Mouse (Mus musculus): ENCODE results near the gene Msh3.
"Not testable (repeated sequence)": the region's sequence is repeated elsewhere in the genome, so short reads cannot be mapped to it uniquely, and the experiment has no call there.

Gene Msh3

GRCm38 (mm10) chr13:92354456-92355271 lies at the start of gene Msh3, which contains the start of gene Dhfr:
Msh3 (minus strand) TSS chr13:92355003.
Dhfr (plus strand) TSS chr13:92354726.
- DNase-seq (ENCODE audit: low spot score), result peak; percentile 97

GRCm38 (mm10) chr13:92403496-92403895 lies 48.7 kb upstream of the Msh3 start:
- DNase-seq (ENCODE audit: low spot score), result no peak

DNA sequence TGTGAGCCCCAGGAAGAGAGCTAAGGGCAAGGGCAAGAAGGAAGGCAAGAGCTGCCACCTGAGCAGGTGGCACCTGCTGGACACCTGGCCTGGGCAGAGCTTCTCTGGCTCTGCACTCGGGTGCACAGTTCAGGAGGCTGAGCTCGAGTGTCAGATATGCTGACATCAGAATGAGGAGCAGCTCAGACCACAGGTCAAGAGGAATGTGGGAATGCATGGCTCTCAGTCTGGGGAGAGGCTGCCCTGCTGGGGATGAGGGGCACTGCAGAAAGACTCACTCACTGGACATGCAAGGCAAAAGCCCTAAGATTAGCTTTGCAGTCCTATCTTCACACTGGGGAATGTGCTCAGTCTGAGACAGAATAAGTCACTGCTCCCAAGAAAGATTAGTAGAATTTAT lies 47.3 kb upstream of the Msh3 start:
- no peak for DNase-seq (ENCODE audit: low spot score)

GRCm38 (mm10) chr13:92398491-92399384 lies 43.9 kb upstream of the Msh3 start:
- no peak for DNase-seq (ENCODE audit: low spot score)

DNA sequence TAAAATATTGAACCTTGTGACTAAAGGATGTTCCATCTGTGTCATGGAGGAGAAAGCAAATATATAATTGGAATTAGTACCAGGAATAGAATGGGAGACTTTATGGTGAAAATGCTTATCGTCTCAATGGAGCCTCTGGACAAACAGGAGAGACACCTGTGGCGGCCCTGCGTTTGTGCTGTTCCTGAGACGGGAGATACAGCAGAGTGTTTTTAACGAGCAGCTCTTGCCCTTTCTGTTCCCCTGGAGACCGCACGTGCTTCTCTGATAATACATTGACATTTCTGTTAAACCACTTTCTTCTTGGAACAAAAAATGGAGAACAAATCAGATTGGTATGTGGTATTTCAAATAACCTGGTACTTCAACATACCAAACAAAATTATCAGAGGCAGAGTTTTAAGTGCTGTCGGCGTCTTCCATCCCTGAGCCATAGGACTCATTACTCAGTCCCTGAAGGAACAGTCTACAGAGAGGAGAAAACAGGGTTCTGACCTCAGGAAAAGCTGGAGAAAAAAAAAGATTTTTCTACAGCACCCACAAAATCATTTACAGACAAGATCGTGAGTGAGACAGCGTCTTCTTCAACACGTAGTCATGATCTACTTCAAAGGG lies 38.4 kb upstream of the Msh3 start:
- no peak for DNase-seq (ENCODE audit: low spot score)

DNA sequence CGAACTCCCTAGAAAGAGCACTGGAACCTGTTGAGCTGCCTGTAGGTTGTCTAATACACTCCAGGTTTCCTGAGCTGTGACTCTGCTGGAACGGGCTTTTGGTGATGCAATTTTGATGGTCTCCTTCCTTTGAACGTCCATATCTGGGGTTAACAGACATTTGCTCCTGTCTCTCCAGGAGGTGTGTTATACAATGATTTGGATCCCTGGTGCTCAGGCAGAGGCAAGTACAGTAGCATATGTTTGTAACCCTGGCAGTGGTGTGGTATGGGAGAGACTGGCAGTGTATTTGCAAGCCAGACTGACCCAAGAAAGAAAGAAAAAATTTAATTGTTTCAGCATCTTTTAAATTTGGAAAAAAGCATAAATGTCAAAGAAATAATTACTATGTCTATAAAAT lies 32.6 kb upstream of the Msh3 start:
- DNase-seq (ENCODE audit: low spot score), result no peak

- DNase-seq (ENCODE audit: low spot score), result not testable (repeated sequence)
Observed at GRCm38 (mm10) chr13:92371466-92371865, 16.7 kb upstream of the Msh3 start.

GRCm38 (mm10) chr13:92370811-92371210 lies 16.0 kb upstream of the Msh3 start:
- DNase-seq (ENCODE audit: low spot score), result no peak

- DNase-seq (ENCODE audit: low spot score), result no peak
Observed at GRCm38 (mm10) chr13:92365312-92365711, 10.5 kb upstream of the Msh3 start.

- no peak for DNase-seq (ENCODE audit: low spot score)
Observed at GRCm38 (mm10) chr13:92361609-92362008, 6.8 kb upstream of the Msh3 start.

DNA sequence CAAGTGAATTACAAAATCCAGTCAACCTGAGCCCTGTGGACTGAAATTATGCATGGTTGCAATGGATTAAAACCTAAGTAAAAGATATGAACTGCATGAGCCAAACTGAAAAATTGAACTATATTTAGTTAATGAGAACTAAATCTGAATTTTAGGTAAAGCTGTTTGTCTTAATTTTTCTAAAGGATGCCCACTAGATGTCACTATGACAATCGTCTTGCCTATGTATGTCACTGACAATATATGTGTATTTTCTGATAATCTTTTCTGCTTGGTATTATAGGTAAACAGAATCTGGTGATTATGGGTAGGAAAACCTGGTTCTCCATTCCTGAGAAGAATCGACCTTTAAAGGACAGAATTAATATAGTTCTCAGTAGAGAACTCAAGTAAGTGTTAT lies 2.8 kb upstream of the Msh3 start:
- DNase-seq (ENCODE audit: low spot score), result no peak

- no peak for DNase-seq (ENCODE audit: low spot score)
Observed at GRCm38 (mm10) chr13:92356376-92356775, 1.6 kb upstream of the Msh3 start.

GRCm38 (mm10) chr13:92355272-92355643 lies 455 bp upstream of the Msh3 start:
- DNase-seq (ENCODE audit: low spot score), result no peak

GRCm38 (mm10) chr13:92353956-92354355 lies 847 bp downstream of the Msh3 start:
- DNase-seq (ENCODE audit: low spot score), result no peak

- no peak for DNase-seq (ENCODE audit: low spot score)
Observed at GRCm38 (mm10) chr13:92351100-92351499, 3.7 kb downstream of the Msh3 start.

- no peak for DNase-seq (ENCODE audit: low spot score)
Observed at GRCm38 (mm10) chr13:92346338-92346737, 8.5 kb downstream of the Msh3 start.

GRCm38 (mm10) chr13:92344033-92344432 lies 10.8 kb downstream of the Msh3 start:
- DNase-seq (ENCODE audit: low spot score), result no peak

GRCm38 (mm10) chr13:92339787-92340186 lies 15.0 kb downstream of the Msh3 start:
- no peak for DNase-seq (ENCODE audit: low spot score)

- no peak for DNase-seq (ENCODE audit: low spot score)
Observed at GRCm38 (mm10) chr13:92337773-92338462, 16.9 kb downstream of the Msh3 start.

GRCm38 (mm10) chr13:92336857-92337256 lies 17.9 kb downstream of the Msh3 start:
- DNase-seq (ENCODE audit: low spot score), result no peak

DNA sequence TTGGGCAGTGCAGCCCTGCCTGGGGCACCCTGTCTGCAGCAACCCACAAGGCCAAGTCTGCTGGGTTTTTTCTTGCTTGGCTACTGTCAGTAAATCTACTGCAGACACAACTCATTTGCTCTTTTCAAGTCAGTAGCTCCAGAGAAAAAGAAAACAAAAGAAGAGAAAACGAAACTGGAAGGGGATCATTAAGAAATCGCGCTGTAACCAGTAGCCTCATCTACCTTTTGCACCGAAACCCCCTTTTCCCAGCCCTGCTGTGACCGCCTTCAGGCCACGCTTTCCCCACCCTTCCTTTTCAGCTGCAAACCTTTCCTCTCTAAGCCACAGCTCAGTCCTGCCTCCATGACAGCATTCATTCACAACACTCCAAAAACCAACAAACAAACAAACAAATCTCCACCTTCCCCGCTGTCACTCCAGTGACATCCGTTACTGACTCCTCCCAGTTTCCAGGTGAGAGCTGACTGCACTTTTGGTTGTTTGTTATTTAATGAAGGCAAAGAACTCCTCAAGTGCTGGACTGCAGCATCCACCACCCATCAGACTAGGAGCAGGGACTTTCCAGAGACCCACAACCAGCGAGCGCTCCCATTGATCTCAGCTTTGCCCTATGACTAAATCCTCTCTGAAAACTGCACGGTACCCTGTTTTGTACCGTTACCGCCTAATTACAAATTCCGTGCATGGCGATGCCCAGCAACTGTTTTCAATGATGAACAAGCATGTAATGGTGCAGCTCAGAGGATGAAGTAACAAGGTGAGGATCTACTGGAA lies 22.5 kb downstream of the Msh3 start:
- no peak for DNase-seq (ENCODE audit: low spot score)
